Mouse (Mus musculus): ENCODE measurements around the gene Gm20388. TPM values are rescaled to one million over a fixed set of nuclear protein-coding genes. Genes with fewer than 3 reads are reported as not detected.

Gm20388 gene
- polyA plus RNA-seq, 1 experiment, result 10.6 TPM

GRCm38 (mm10) chr8:121911400-121911799, 2000.8 kb downstream of the Gm20388 start:
- TF ChIP-seq POLR2A (IDR thresholded peaks at IDR 0.05; ENCODE audit: borderline replicate concordance, control insufficient read depth, low read depth, low read length) (no peak), CTCF (IDR thresholded peaks at IDR 0.05; ENCODE audit: control insufficient read depth, insufficient read depth, low read length) (no peak)
- H3K4me3 ChIP-seq (replicated peaks; ENCODE audit: control insufficient read depth, low read depth, low read length), result no peak overlapping the region
- no peak overlapping the region for H3K27ac ChIP-seq (ENCODE audit: control insufficient read depth, insufficient read depth, low read depth, low read length, poor library complexity)
- peaks cover 1% of the 10 kb centered on the region; the same call in 1 of the 2 replicates for H3K4me1 ChIP-seq (ENCODE audit: control insufficient read depth, insufficient read depth, low read length)
- WGBS, result 46% methylated on average over 6 of the region's 6 CpGs

GRCm38 (mm10) chr8:121911987-121912386, 2001.3 kb downstream of the Gm20388 start:
- H3K27ac ChIP-seq (ENCODE audit: control insufficient read depth, insufficient read depth, low read depth, low read length, poor library complexity), result no peak overlapping the region
- WGBS, result 73% methylated on average over 7 of the region's 7 CpGs
- H3K4me1 ChIP-seq (ENCODE audit: control insufficient read depth, insufficient read depth, low read length), result peaks cover 1% of the 10 kb centered on the region; the same call in 1 of the 2 replicates
- no peak for TF ChIP-seq CTCF (IDR thresholded peaks at IDR 0.05; ENCODE audit: control insufficient read depth, insufficient read depth, low read length)
- no peak for TF ChIP-seq POLR2A (IDR thresholded peaks at IDR 0.05; ENCODE audit: borderline replicate concordance, control insufficient read depth, low read depth, low read length)
- no peak overlapping the region for H3K4me3 ChIP-seq (replicated peaks; ENCODE audit: control insufficient read depth, low read depth, low read length)

GRCm38 (mm10) chr8:121912831-121913230, 2002.2 kb downstream of the Gm20388 start:
- WGBS, result 58% methylated on average over 3 of the region's 3 CpGs
- TF ChIP-seq POLR2A (IDR thresholded peaks at IDR 0.05; ENCODE audit: borderline replicate concordance, control insufficient read depth, low read depth, low read length) (no peak), CTCF (IDR thresholded peaks at IDR 0.05; ENCODE audit: control insufficient read depth, insufficient read depth, low read length) (no peak)
- Histone ChIP-seq H3K4me3 (replicated peaks; ENCODE audit: control insufficient read depth, low read depth, low read length) (no peak overlapping the region), H3K27ac (ENCODE audit: control insufficient read depth, insufficient read depth, low read depth, low read length, poor library complexity) (no peak overlapping the region), H3K4me1 (ENCODE audit: control insufficient read depth, insufficient read depth, low read length) (peaks cover 1% of the 10 kb centered on the region; the same call in 1 of the 2 replicates)

GRCm38 (mm10) chr8:121913378-121913777, 2002.7 kb downstream of the Gm20388 start:
- Histone ChIP-seq H3K4me1 (ENCODE audit: control insufficient read depth, insufficient read depth, low read length) (peaks cover 1% of the 10 kb centered on the region; the same call in 1 of the 2 replicates), H3K27ac (ENCODE audit: control insufficient read depth, insufficient read depth, low read depth, low read length, poor library complexity) (no peak overlapping the region), H3K4me3 (replicated peaks; ENCODE audit: control insufficient read depth, low read depth, low read length) (no peak overlapping the region)
- no peak for TF ChIP-seq CTCF (IDR thresholded peaks at IDR 0.05; ENCODE audit: control insufficient read depth, insufficient read depth, low read length)
- no peak for TF ChIP-seq POLR2A (IDR thresholded peaks at IDR 0.05; ENCODE audit: borderline replicate concordance, control insufficient read depth, low read depth, low read length)
- WGBS, result 71% methylated on average over 8 of the region's 8 CpGs

GRCm38 (mm10) chr8:121919158-121919557, 2008.5 kb downstream of the Gm20388 start:
- peaks cover 4% of the 10 kb centered on the region; the same call in 1 of the 2 replicates for H3K4me1 ChIP-seq (ENCODE audit: control insufficient read depth, insufficient read depth, low read length)
- 55% methylated on average over 4 of the region's 4 CpGs for WGBS
- no peak overlapping the region for H3K4me3 ChIP-seq (replicated peaks; ENCODE audit: control insufficient read depth, low read depth, low read length)
- H3K27ac ChIP-seq (ENCODE audit: control insufficient read depth, insufficient read depth, low read depth, low read length, poor library complexity), result no peak overlapping the region
- TF ChIP-seq CTCF (IDR thresholded peaks at IDR 0.05; ENCODE audit: control insufficient read depth, insufficient read depth, low read length), result no peak
- no peak for TF ChIP-seq POLR2A (IDR thresholded peaks at IDR 0.05; ENCODE audit: borderline replicate concordance, control insufficient read depth, low read depth, low read length)

GRCm38 (mm10) chr8:121919731-121920130, 2009.1 kb downstream of the Gm20388 start:
- TF ChIP-seq POLR2A (IDR thresholded peaks at IDR 0.05; ENCODE audit: borderline replicate concordance, control insufficient read depth, low read depth, low read length) (no peak), CTCF (IDR thresholded peaks at IDR 0.05; ENCODE audit: control insufficient read depth, insufficient read depth, low read length) (no peak)
- Histone ChIP-seq H3K27ac (ENCODE audit: control insufficient read depth, insufficient read depth, low read depth, low read length, poor library complexity) (no peak overlapping the region), H3K4me3 (replicated peaks; ENCODE audit: control insufficient read depth, low read depth, low read length) (no peak overlapping the region), H3K4me1 (ENCODE audit: control insufficient read depth, insufficient read depth, low read length) (peaks cover 4% of the 10 kb centered on the region; the same call in 1 of the 2 replicates)
- WGBS, result 27% methylated on average over 3 of the region's 3 CpGs

- Histone ChIP-seq H3K27ac (ENCODE audit: control insufficient read depth, insufficient read depth, low read depth, low read length, poor library complexity) (no peak overlapping the region), H3K4me1 (ENCODE audit: control insufficient read depth, insufficient read depth, low read length) (peaks cover 4% of the 10 kb centered on the region; the same call in 1 of the 2 replicates), H3K4me3 (replicated peaks; ENCODE audit: control insufficient read depth, low read depth, low read length) (no peak overlapping the region)
- no peak for TF ChIP-seq CTCF (IDR thresholded peaks at IDR 0.05; ENCODE audit: control insufficient read depth, insufficient read depth, low read length)
- TF ChIP-seq POLR2A (IDR thresholded peaks at IDR 0.05; ENCODE audit: borderline replicate concordance, control insufficient read depth, low read depth, low read length), result no peak
- WGBS, result 59% methylated on average over 8 of the region's 8 CpGs
These were observed 2010.9 kb downstream of the Gm20388 start for GRCm38 (mm10) chr8:121921582-121921981.

GRCm38 (mm10) chr8:121922101-121922500, 2011.5 kb downstream of the Gm20388 start:
- Histone ChIP-seq H3K27ac (ENCODE audit: control insufficient read depth, insufficient read depth, low read depth, low read length, poor library complexity) (no peak overlapping the region), H3K4me1 (ENCODE audit: control insufficient read depth, insufficient read depth, low read length) (peaks cover 4% of the 10 kb centered on the region; the same call in 1 of the 2 replicates), H3K4me3 (replicated peaks; ENCODE audit: control insufficient read depth, low read depth, low read length) (no peak overlapping the region)
- no peak for TF ChIP-seq CTCF (IDR thresholded peaks at IDR 0.05; ENCODE audit: control insufficient read depth, insufficient read depth, low read length)
- TF ChIP-seq POLR2A (IDR thresholded peaks at IDR 0.05; ENCODE audit: borderline replicate concordance, control insufficient read depth, low read depth, low read length), result no peak
- 77% methylated on average over 8 of the region's 8 CpGs for WGBS

- no peak overlapping the region for H3K4me3 ChIP-seq (replicated peaks; ENCODE audit: control insufficient read depth, low read depth, low read length)
- WGBS, result 76% methylated on average over 5 of the region's 5 CpGs
- peaks cover 1% of the 10 kb centered on the region; the same call in 1 of the 2 replicates for H3K4me1 ChIP-seq (ENCODE audit: control insufficient read depth, insufficient read depth, low read length)
- no peak overlapping the region for H3K27ac ChIP-seq (ENCODE audit: control insufficient read depth, insufficient read depth, low read depth, low read length, poor library complexity)
- TF ChIP-seq CTCF (IDR thresholded peaks at IDR 0.05; ENCODE audit: control insufficient read depth, insufficient read depth, low read length) (no peak), POLR2A (IDR thresholded peaks at IDR 0.05; ENCODE audit: borderline replicate concordance, control insufficient read depth, low read depth, low read length) (no peak)
These were observed 2014.0 kb downstream of the Gm20388 start for GRCm38 (mm10) chr8:121924681-121925080.

Measured in bone marrow, adult 2 months (tissue).